Mouse (Mus musculus): ENCODE measurements around the gene Anapc13. TPM values are rescaled to one million over a fixed set of nuclear protein-coding genes. Genes with fewer than 3 reads are reported as not detected.

Gene Anapc13
- polyA plus RNA-seq (2012; ENCODE audit: insufficient read depth, low replicate concordance) = 17.1 and 27.3 TPM in 2 replicates

- H3K4me3 ChIP-seq (replicated peaks) = peak within 1 kb of the TSS; percentile 95
- H3K9me3 ChIP-seq = no peaks in the 10 kb centered on the region
- TF ChIP-seq GATA1 (IDR thresholded peaks at IDR 0.05; ENCODE audit: borderline replicate concordance, low read length) (no peak), FLI1 (IDR thresholded peaks at IDR 0.05; ENCODE audit: low read length) (peak; percentile 71; the same call in 1 of the 2 replicates)
- H3K36me3 ChIP-seq (replicated peaks; ENCODE audit: low read length) = peaks cover 7% of the 10 kb centered on the region
- H3K4me1 ChIP-seq = peaks cover 65% of the 10 kb centered on the region
- no peaks in the 10 kb centered on the region for H3K27me3 ChIP-seq (replicated peaks)
Measured at GRCm38 (mm10) chr9:102625983-102626838, at the start of gene Anapc13, which contains the start of gene Cep63. Anapc13 (plus strand) TSS chr9:102626296. Cep63 (minus strand) TSS chr9:102626534.

- no peaks in the 10 kb centered on the region for H3K36me3 ChIP-seq (replicated peaks; ENCODE audit: low read length)
- H3K4me1 ChIP-seq = peaks cover 6% of the 10 kb centered on the region
- peaks cover 21% of the 10 kb centered on the region for H3K27me3 ChIP-seq (replicated peaks)
- H3K4me3 ChIP-seq (replicated peaks) = peak overlapping the region; percentile 70
- TF ChIP-seq FLI1 (IDR thresholded peaks at IDR 0.05; ENCODE audit: low read length) (no peak), GATA1 (IDR thresholded peaks at IDR 0.05; ENCODE audit: borderline replicate concordance, low read length) (no peak)
- peaks cover 57% of the 10 kb centered on the region for H3K9me3 ChIP-seq
Measured at GRCm38 (mm10) chr9:102577480-102577879, 48.6 kb upstream of the Anapc13 start.

GRCm38 (mm10) chr9:102581921-102582469 is 44.1 kb upstream of the Anapc13 start:
- TF ChIP-seq FLI1 (IDR thresholded peaks at IDR 0.05; ENCODE audit: low read length) = no peak
- no peak for TF ChIP-seq GATA1 (IDR thresholded peaks at IDR 0.05; ENCODE audit: borderline replicate concordance, low read length)
- Histone ChIP-seq H3K4me1 (peaks cover 6% of the 10 kb centered on the region), H3K9me3 (peaks cover 34% of the 10 kb centered on the region), H3K36me3 (replicated peaks; ENCODE audit: low read length) (peaks cover 32% of the 10 kb centered on the region), H3K4me3 (replicated peaks) (peak overlapping the region; percentile 4), H3K27me3 (replicated peaks) (peaks cover 5% of the 10 kb centered on the region)

GRCm38 (mm10) chr9:102587347-102587746 is 38.7 kb upstream of the Anapc13 start:
- H3K36me3 ChIP-seq (replicated peaks; ENCODE audit: low read length) = peaks cover 57% of the 10 kb centered on the region
- no peaks in the 10 kb centered on the region for H3K4me1 ChIP-seq
- no peak overlapping the region for H3K4me3 ChIP-seq (replicated peaks)
- H3K9me3 ChIP-seq = no peaks in the 10 kb centered on the region
- no peak for TF ChIP-seq GATA1 (IDR thresholded peaks at IDR 0.05; ENCODE audit: borderline replicate concordance, low read length)
- H3K27me3 ChIP-seq (replicated peaks) = no peaks in the 10 kb centered on the region

GRCm38 (mm10) chr9:102594667-102595393 is 31.3 kb upstream of the Anapc13 start:
- Histone ChIP-seq H3K9me3 (no peaks in the 10 kb centered on the region), H3K27me3 (replicated peaks) (no peaks in the 10 kb centered on the region), H3K36me3 (replicated peaks; ENCODE audit: low read length) (peaks cover 68% of the 10 kb centered on the region), H3K4me3 (replicated peaks) (no peak overlapping the region), H3K4me1 (no peaks in the 10 kb centered on the region)
- TF ChIP-seq GATA1 (IDR thresholded peaks at IDR 0.05; ENCODE audit: borderline replicate concordance, low read length) (no peak), FLI1 (IDR thresholded peaks at IDR 0.05; ENCODE audit: low read length) (no peak)

GRCm38 (mm10) chr9:102595662-102596436 is 30.2 kb upstream of the Anapc13 start:
- TF ChIP-seq FLI1 (IDR thresholded peaks at IDR 0.05; ENCODE audit: low read length) = no peak
- no peak for TF ChIP-seq GATA1 (IDR thresholded peaks at IDR 0.05; ENCODE audit: borderline replicate concordance, low read length)
- H3K9me3 ChIP-seq = no peaks in the 10 kb centered on the region

GRCm38 (mm10) chr9:102601187-102601586 is 24.9 kb upstream of the Anapc13 start:
- Histone ChIP-seq H3K27me3 (replicated peaks) (no peaks in the 10 kb centered on the region), H3K36me3 (replicated peaks; ENCODE audit: low read length) (peaks cover 60% of the 10 kb centered on the region)
- no peak for TF ChIP-seq GATA1 (IDR thresholded peaks at IDR 0.05; ENCODE audit: borderline replicate concordance, low read length)
- no peak for TF ChIP-seq FLI1 (IDR thresholded peaks at IDR 0.05; ENCODE audit: low read length)

More at GRCm38 (mm10) chr9:102595662-102596436, 30.2 kb upstream of the Anapc13 start:
- Histone ChIP-seq H3K4me1 (no peaks in the 10 kb centered on the region), H3K27me3 (replicated peaks) (no peaks in the 10 kb centered on the region), H3K36me3 (replicated peaks; ENCODE audit: low read length) (peaks cover 69% of the 10 kb centered on the region), H3K4me3 (replicated peaks) (no peak overlapping the region)

GRCm38 (mm10) chr9:102601666-102602065 is 24.4 kb upstream of the Anapc13 start:
- no peaks in the 10 kb centered on the region for H3K27me3 ChIP-seq (replicated peaks)
- no peak for TF ChIP-seq FLI1 (IDR thresholded peaks at IDR 0.05; ENCODE audit: low read length)
- no peaks in the 10 kb centered on the region for H3K9me3 ChIP-seq
- no peak overlapping the region for H3K4me3 ChIP-seq (replicated peaks)
- H3K36me3 ChIP-seq (replicated peaks; ENCODE audit: low read length) = peaks cover 61% of the 10 kb centered on the region
- no peaks in the 10 kb centered on the region for H3K4me1 ChIP-seq

More at GRCm38 (mm10) chr9:102601187-102601586, 24.9 kb upstream of the Anapc13 start:
- Histone ChIP-seq H3K4me1 (no peaks in the 10 kb centered on the region), H3K9me3 (no peaks in the 10 kb centered on the region), H3K4me3 (replicated peaks) (no peak overlapping the region)

- no peaks in the 10 kb centered on the region for H3K9me3 ChIP-seq
- no peaks in the 10 kb centered on the region for H3K4me1 ChIP-seq
- peaks cover 56% of the 10 kb centered on the region for H3K36me3 ChIP-seq (replicated peaks; ENCODE audit: low read length)
- no peak overlapping the region for H3K4me3 ChIP-seq (replicated peaks)
- TF ChIP-seq FLI1 (IDR thresholded peaks at IDR 0.05; ENCODE audit: low read length) = no peak
- no peak for TF ChIP-seq GATA1 (IDR thresholded peaks at IDR 0.05; ENCODE audit: borderline replicate concordance, low read length)
- H3K27me3 ChIP-seq (replicated peaks) = no peaks in the 10 kb centered on the region
Measured at GRCm38 (mm10) chr9:102605162-102605561, 20.9 kb upstream of the Anapc13 start.
